Mouse (Mus musculus): ENCODE results near the gene Mrln.

The Mrln gene

DNA sequence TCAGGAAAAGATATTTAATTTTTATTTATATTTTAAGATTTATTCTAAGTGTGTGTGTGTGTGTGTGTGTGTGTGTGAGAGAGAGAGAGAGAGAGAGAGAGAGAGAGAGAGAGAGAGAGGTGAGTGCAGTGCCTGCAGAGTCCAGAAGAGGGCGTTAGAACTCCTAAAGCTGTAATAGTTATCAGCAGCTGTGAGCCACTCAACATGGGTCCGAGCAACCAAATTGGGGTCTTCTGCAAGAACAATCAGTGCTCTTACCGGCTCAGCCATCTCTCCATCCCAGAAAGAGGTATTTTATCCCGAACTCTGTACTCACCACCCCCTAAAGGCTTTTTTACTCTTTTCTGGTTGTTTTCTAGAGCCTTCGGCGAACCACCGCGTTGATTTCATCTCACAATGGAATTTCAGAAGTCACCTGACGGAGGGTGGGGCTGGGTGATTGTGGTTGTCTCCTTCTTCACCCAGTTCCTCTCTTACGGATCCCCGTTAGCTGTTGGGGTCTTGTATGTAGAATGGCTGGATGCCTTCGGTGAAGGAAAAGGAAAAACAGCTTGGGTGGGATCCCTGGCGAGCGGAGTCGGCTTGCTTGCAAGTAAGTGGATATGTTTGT lies 51.2 kb downstream of the Mrln start:
- peak; percentile 35 for DNase-seq (ENCODE audit: low spot score)

DNA sequence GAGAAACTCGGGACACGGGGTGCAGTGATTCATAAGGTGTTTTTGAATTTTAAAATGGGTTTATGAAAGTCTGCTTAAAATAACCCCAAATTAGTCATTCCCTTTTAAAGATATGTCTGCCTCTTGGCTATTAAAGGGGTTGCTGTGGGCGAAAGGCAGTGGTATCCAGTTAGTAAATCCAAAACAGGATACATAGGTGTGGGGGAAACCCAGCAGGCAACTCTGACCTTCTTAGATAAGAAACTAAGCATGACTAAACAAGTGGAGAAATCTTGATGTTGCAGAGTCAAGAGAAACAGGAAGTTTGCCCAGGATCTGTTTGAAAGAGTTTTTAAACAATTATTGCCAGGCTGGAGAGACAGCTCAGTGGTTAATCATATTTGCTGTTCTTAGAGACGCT lies 52.6 kb downstream of the Mrln start:
- DNase-seq (ENCODE audit: low spot score), result no peak

DNA sequence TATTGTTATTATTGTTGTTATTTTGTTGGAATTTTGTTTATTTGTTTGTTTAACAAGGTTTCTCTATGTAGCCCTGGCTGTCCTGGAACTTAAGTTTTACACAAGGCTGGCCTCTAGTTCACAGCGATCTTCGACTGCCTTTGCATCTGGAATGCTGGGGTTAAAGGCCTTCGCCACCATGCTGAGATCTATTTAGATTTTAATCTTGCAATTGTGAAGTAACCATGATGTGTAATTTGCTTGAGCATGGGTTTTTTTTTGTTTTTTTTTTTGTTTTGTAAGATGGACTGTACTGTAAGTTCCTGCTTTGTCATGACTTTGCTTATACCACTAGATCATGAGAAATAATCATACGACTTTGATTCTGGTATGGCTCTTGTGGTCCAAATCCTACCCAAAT lies 56.4 kb downstream of the Mrln start:
- no peak for DNase-seq (ENCODE audit: low spot score)

DNA sequence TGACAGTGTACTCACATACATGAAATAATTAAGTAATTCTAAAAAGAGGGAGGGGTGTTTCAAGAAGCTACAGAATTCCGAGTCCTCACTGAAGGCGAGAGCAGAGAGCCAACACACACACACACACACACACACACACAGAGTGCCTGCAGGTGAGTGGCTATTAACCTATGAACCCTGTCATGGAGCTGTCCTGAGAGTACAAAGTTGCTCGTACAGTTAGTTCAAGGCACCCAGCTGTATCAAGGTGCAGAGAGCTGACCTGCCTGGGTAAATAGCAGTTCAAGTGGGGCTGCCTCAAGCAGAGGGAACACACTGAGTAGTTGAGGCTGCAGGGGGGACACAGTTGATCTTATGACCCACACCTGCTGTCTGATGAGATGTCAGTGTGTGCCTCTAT lies 57.6 kb downstream of the Mrln start:
- no peak for DNase-seq (ENCODE audit: low spot score)

DNA sequence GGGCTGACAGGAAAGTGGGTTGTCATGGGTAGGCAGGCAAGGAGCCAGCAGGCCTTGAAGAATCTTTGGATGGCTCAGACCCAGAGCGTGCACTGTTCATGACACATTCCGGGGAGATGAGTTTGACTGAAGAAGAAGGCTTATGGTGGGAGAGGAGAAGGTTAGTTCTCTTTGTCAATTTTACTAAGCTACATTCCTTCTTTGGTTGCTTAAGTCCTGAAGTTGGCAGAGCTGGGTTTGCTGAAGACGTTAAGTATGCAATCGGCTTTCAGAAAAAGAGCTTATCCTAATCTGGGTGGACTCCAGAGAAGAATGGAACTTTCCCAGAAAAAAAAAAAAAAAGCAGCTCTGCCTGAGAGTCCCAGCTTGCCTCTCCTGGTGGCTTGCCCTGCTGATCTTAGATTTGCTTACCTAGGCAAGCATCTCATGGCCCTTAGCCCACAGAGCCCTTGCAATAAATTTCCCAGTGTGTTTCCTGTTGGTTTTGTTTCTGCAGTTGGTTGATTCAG lies 59.3 kb downstream of the Mrln start:
- DNase-seq (ENCODE audit: low spot score), result no peak

DNA sequence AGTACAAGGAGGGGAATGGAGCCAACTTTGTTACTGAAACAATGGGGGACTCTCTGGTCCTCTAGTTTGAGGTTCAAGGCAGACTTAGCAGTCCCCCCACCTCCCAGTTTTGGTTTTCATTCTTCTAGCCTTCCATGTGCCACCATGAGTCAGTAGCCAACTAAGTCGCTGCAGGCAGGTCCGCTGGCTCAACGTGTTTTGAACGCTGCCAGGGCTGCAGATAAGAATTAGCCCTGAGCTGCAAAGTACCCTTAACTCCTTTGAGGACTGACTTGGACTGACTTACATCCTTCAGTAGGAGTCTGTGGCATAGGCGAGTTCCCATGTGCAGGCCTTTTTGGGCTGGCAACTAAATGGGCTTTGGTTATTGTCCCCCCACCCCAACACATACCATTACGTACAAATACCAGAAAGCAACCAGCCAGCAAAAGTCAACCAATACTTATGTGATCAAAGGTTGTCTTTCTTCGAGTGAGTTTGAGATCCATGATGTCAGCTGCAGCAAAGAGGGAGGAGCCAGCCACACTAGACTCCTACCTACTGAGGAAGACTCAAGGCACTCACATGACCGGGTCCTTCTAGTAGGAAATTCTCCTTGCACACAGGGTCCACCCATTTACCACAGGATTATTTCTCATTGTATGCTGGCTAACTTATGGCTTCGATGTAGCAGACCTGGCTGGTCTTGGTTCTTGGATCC lies 60.0 kb downstream of the Mrln start:
- no peak for DNase-seq (ENCODE audit: low spot score)

DNA sequence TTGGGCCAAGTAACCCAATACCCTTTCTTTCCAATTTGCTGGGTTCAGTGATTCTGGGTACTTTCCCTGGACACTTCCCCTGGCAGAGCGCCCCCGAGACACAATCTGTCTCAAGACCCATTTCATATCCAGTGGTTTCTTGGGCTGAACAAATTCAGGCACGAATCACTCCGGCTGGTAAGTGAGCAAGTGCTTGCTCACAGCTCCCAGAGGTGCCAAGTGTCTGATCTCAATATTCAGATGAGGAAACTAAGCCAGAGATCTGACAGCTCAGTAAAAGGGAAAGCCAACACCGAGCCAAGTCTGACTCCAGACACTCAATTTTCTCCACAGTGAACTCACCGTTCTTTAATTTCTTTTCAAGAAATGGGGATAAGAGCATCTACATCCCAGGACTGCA lies 62.0 kb downstream of the Mrln start:
- DNase-seq (ENCODE audit: low spot score), result no peak

DNA sequence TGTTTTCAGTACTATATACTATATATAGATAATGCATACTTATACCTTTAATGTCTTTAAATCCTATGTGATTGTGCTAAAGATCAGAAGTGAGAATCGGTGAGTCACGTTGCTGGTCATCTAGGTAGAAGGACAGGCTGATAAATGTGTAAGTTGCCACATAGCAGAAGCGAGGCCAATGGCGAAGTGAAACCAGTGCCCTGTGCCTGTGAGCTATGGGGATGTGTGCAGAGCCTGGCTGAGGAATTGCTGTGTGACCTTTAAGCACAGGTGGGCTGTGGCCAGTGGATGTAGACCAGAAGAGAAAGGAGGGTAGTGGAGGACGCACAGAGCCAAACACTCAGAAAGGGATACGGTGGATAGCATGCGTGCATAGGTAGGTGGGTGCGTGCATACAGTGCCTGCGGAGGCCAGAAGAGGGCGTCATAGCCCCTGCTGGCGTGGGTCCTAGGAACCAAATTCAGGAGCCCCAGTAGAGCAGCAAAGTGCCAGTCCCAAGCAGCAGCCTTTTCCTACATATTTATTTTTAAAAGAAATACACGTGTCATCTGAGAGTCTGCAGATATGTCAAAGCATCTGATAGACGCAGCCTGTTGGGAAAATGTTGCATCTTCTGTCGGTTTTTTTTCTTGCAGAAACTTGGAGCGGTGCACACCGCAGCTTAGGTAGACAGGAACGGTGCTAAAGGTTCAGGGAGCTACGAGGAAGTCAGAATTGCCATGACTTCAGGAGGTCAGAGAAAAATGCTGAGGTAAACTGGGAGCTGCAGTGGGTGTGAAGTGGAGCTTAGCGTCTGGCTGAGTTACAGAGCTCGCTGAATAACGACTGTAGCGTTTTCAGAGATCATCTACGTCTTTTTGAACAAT lies 64.3 kb downstream of the Mrln start:
- no peak for DNase-seq (ENCODE audit: low spot score)

All from testis, postnatal 10 days (tissue).